Mouse (Mus musculus) heart, embryonic 13.5 days (tissue): ENCODE results near the gene Ubald1. TPM values are rescaled to one million over a fixed set of nuclear protein-coding genes. Genes with fewer than 3 reads are reported as not detected.

Experiments used
- ATAC-seq: fragments of 200-750 bp; cut with Nextera tagmentation; 2 replicates; pipeline ENCODE4 v1.8.0; 2017; ENCODE audit warnings: moderate TSS enrichment; ENCODE audit not compliant: insufficient number of reproducible peaks, low FRiP score, low TSS enrichment; ENCODE audit errors: extremely low read depth
- H3K27ac ChIP-seq: fragments of 300-500 bp; sonication (generic); replicated peaks from 2 replicates; pipeline ENCODE4 v1.5.1; 2015; ENCODE audit warnings: moderate library complexity, mild to moderate bottlenecking, inconsistent platforms
- H3K27me3 ChIP-seq: fragments of 300-500 bp; sonication (generic); replicated peaks from 2 replicates; pipeline ENCODE4 v1.6.1; 2015; ENCODE audit warnings: mild to moderate bottlenecking, inconsistent platforms
- H3K36me3 ChIP-seq: fragments of 300-500 bp; sonication (generic); 2 replicates; pipeline ENCODE4 v1.6.1; 2015; ENCODE audit warnings: mild to moderate bottlenecking, inconsistent platforms
- H3K4me1 ChIP-seq: fragments of 300-500 bp; sonication (generic); 2 replicates; pipeline ENCODE4 v1.6.1; 2015; ENCODE audit warnings: inconsistent platforms
- H3K4me2 ChIP-seq: fragments of 300-500 bp; sonication (generic); 2 replicates; pipeline ENCODE4 v1.6.1; 2015; ENCODE audit warnings: inconsistent platforms, mild to moderate bottlenecking, moderate library complexity
- H3K4me3 ChIP-seq: fragments of 300-500 bp; sonication (generic); 2 replicates; pipeline ENCODE4 v1.5.1; 2015; ENCODE audit warnings: moderate library complexity, mild to moderate bottlenecking, inconsistent platforms
- H3K9ac ChIP-seq: fragments of 300-500 bp; sonication (generic); 2 replicates; pipeline ENCODE4 v1.6.1; 2015; ENCODE audit warnings: inconsistent platforms, mild to moderate bottlenecking, moderate library complexity
- H3K9me3 ChIP-seq: fragments of 300-500 bp; sonication (generic); 2 replicates; pipeline ENCODE4 v1.6.1; 2016; ENCODE audit warnings: inconsistent platforms
- WGBS: fragments of 180-500 bp; shearing (Covaris S2); methylation state at CpG from one replicate; pipeline ENCODE4 v1.1.7; 2015; ENCODE audit warnings: mixed read lengths; 5-methylcytosine and 5-hydroxymethylcytosine counted together
- polyA plus RNA-seq: library from polyadenylated mRNA; unstranded; fragments of >200 nt; fragmentation: Nextera tagmentation; extraction: Ambion mirVana; gene quantifications from 2 replicates; pipeline ENCODE4 v1.2.1, GENCODE M21; 2015

Ubald1 gene
- polyA plus RNA-seq, 1 experiment from 2014 or later = 26.6 TPM

DNA sequence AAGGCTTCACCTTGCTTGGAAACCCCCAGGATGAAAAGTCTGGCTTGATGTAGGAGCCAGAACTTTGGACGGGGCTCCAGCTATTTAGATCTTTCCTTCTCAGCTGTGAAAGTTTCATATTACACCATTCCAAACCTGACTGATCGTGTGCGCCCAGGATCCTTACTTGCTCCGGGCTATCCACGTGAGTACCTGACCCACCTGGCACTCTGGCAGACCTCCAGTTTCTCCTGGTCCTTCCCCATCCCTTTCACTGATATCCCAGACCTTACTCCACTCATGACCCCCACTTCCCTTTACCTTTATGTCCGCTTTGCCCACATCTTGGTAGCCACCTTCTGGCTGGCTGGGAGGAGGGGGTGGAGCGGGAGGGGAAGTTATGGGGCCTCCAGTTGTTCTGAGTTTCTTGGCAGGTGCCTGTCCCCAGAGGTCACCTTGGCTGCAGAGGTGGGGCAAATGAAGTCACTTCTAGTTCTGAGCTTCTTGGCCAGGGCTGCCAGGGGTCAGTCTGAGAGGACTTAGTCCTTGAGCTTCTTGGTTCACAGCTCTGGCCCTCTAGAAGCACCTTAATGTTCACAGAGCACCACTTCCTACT, 13.9 kb downstream of the Ubald1 start:
- Histone ChIP-seq H3K27ac (no peak overlapping the region), H3K9me3 (no peaks in the 10 kb centered on the region), H3K27me3 (no peaks in the 10 kb centered on the region), H3K9ac (no peak overlapping the region), H3K4me2 (no peak overlapping the region), H3K4me1 (peaks cover 19% of the 10 kb centered on the region), H3K36me3 (peaks cover 21% of the 10 kb centered on the region), H3K4me3 (no peak overlapping the region)
- WGBS = 71% methylated on average over 7 of the region's 7 CpGs
- no peak for ATAC-seq

DNA sequence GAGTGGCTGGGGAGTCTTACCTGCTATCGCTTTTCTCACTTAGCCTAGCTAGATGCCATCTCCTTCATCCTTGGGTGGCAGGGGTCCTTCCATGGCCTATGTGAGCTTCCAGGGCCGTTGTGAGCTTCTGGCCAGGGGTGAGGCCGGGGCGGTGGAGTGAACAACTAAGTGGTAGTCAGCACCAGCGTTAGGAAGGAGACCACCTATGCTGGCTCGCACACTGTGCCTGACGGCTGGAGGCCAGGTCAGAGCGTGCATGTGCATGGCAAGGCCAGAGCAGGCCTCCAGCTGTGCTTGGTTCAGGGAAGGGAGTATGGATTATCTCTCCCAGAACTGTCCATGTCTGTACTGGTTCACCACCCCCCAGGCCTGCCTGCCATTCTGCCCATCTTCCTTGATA, 16.4 kb downstream of the Ubald1 start:
- H3K9me3 ChIP-seq = no peaks in the 10 kb centered on the region
- WGBS = 75% methylated on average over 8 of the region's 8 CpGs

DNA sequence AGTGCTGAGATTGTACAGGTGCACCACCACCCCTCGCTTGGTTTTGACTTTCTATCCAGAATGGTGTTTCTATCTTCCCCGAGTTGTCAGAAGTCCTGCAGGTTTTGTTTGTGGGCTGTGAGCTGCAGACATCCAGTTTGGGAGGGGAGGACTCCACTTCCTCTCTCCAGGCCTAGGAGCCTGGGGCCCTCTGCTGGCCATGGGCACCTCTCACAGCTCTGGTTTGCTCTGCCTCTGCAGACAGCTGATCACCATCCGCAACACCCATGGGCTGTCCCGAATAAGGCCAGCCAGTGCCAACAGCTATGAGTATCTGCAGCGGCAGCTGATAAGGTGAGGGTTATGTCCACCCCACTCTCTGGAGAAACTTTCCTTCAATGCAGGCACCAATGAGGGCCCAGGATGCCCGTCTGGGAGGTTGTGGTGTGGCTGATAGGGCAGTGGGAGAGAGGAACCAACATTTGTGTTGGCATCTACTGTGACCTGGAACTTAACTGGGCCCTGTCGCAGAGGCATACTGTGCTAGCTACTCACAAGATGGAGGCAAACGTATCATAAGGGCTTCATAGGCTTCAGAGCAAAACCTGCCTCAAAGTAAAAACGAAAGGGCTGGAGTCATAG, 17.1 kb downstream of the Ubald1 start:
- Histone ChIP-seq H3K4me2 (peak overlapping the region; percentile 31), H3K36me3 (no peaks in the 10 kb centered on the region), H3K9ac (no peak overlapping the region), H3K4me1 (peaks cover 19% of the 10 kb centered on the region), H3K9me3 (no peaks in the 10 kb centered on the region), H3K27ac (peak overlapping the region; percentile 48), H3K27me3 (peaks cover 5% of the 10 kb centered on the region; the same call in 1 of the 2 replicates), H3K4me3 (no peak overlapping the region)
- 24% methylated on average over 9 of the region's 9 CpGs for WGBS
- ATAC-seq = peak; percentile 79; the same call in 1 of the 2 replicates

More for the DNA sequence above, 16.4 kb downstream of the Ubald1 start:
- Histone ChIP-seq H3K27me3 (peaks cover 5% of the 10 kb centered on the region; the same call in 1 of the 2 replicates), H3K4me2 (no peak overlapping the region), H3K4me3 (no peak overlapping the region), H3K4me1 (peaks cover 19% of the 10 kb centered on the region), H3K27ac (no peak overlapping the region), H3K36me3 (no peaks in the 10 kb centered on the region), H3K9ac (0 out of 2 replicates have a peak overlapping the region, but pooled peaks have one; percentile 19)
- ATAC-seq = no peak

DNA sequence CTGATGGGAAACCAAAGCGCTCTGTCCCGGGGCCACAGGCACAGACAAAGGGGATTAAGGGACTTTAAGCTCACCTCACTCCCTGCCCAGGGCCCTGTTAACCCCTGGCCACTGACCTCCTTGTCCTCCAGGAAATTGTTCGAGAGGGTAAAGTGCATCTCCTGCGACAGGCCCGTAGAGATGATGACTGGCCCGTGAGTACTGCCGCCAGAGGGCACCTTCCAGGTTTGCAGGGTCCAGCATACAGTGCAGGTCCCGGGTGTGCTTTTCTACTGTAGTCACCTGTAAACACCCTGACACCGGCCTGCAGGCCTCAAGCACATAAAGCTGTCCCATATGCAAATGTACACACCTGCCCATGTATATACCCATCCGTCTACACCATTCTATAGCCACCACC, 18.7 kb downstream of the Ubald1 start:
- Histone ChIP-seq H3K4me3 (no peak overlapping the region), H3K4me1 (peaks cover 18% of the 10 kb centered on the region), H3K27ac (no peak overlapping the region), H3K27me3 (peaks cover 5% of the 10 kb centered on the region; the same call in 1 of the 2 replicates), H3K36me3 (no peaks in the 10 kb centered on the region), H3K9ac (no peak overlapping the region), H3K4me2 (no peak overlapping the region), H3K9me3 (no peaks in the 10 kb centered on the region)
- whole genome bisulfite sequencing = 46% methylated on average over 10 of the region's 10 CpGs
- no peak for ATAC-seq

DNA sequence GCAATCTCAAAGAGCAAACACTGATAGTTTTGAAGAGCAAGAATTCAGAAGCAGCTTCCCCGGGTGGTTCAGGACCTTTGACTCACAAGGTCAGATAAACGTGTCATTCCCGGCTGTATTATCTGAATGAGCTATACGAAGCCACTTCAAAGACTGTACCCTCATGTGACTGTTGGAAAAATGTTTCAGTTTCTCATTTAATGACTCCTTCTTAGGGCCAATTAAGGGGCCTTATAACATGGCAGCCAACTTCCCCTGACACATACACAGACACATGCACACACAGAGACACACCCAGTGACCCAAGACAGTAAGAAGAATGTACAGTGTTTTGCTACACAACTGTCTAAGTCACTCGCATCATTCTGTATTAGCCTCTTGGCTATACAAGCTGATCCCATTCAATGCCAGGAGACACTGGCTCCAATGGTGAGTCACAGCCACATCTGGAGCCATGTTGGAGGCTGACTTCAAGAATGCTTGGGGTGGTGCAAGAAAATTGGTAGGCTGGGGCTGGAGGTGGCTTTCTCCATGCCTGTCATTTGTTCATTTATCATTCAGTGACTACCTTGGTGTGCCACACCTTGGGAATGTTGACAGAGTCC, 25.0 kb downstream of the Ubald1 start:
- peaks cover 12% of the 10 kb centered on the region for H3K4me1 ChIP-seq
- H3K4me3 ChIP-seq = no peak overlapping the region
- H3K4me2 ChIP-seq = no peak overlapping the region
- no peaks in the 10 kb centered on the region for H3K36me3 ChIP-seq
- no peak for ATAC-seq
- H3K27ac ChIP-seq = no peak overlapping the region
- no peak overlapping the region for H3K9ac ChIP-seq
- H3K27me3 ChIP-seq = no peaks in the 10 kb centered on the region
- 27% methylated on average over 5 of the region's 5 CpGs for WGBS
- no peaks in the 10 kb centered on the region for H3K9me3 ChIP-seq

DNA sequence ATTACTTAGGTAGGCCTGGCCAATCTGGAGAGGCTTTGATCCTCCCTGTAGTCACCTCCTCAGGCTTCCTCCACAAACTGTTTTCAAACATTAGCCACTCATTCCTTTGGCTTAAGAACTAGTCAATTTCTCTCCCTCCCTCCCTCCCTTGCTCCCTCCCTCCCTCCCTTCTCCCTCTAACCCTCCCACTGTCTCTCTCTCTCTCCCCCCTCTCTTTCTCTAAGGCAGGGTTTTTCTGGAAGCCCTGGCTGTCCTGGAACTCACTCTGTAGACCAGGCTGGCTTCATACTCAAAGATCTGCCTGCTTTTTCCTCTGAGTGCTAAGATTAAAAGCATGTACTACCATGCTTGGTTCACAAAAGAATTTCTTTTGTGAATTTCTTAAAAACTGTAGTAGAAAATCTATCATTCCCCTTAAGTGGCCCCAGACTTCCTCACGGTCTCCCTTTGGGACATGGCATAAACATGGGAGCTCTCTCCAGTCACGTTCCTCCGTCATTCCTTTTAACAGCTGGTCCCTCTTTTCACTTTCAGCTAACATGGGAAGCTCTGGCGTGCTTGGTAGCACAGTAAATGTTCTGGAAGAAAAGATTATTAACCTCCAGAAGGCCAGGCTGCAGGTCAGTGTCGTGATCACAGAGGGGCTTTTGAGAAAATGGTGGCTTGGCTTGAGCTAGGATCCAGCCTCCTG, 29.0 kb downstream of the Ubald1 start:
- Histone ChIP-seq H3K4me2 (no peak overlapping the region), H3K9ac (no peak overlapping the region), H3K27me3 (no peaks in the 10 kb centered on the region), H3K27ac (no peak overlapping the region), H3K4me1 (peaks cover 12% of the 10 kb centered on the region), H3K4me3 (no peak overlapping the region), H3K36me3 (no peaks in the 10 kb centered on the region), H3K9me3 (no peaks in the 10 kb centered on the region)
- WGBS = 51% methylated on average over 5 of the region's 5 CpGs
- ATAC-seq = no peak

DNA sequence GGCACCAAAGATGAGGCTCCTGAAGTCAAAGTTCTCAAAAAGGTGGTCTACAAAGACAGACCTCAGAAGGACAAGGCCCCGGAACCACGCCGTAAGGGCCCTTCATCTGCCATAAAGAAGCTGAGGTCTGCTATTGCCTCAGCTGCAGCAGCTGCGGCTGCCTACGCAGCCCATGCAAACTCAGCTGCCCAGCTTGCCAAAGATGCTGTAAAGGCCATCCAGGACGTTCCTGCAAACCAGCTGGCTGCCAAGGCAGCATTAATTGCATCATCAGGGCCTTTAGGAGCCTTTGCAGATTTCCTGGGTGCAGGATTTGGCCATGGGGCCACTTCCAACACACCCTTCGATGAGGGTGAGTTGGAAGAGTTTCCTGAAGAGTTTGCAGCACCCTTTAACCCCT, 29.8 kb downstream of the Ubald1 start:
- Histone ChIP-seq H3K4me3 (no peak overlapping the region), H3K4me2 (no peak overlapping the region), H3K9me3 (no peaks in the 10 kb centered on the region), H3K27ac (no peak overlapping the region), H3K4me1 (peaks cover 12% of the 10 kb centered on the region), H3K36me3 (no peaks in the 10 kb centered on the region), H3K27me3 (no peaks in the 10 kb centered on the region), H3K9ac (no peak overlapping the region)
- no peak for ATAC-seq
- 74% methylated on average over 7 of the region's 7 CpGs for WGBS

DNA sequence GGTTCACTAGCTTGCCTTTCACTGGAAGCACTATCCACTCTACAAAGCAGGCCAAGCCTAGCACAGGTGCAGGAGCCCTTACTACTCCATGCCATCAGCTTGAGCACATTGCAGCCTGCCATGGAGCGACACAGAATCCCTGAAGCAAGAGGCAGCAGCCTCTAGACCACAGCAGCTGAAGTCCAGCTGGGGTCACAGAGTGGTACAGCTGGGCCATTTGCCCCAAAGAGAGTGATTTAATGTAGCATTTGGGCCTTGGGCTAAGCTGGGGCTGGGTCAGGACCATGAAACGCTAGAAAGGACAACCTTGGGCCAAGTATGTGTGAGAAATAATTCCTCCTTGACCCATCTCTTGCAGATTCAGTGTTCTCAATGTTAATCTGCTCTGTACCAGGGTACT, 32.0 kb downstream of the Ubald1 start:
- Histone ChIP-seq H3K9ac (no peak overlapping the region), H3K4me2 (no peak overlapping the region), H3K9me3 (no peaks in the 10 kb centered on the region), H3K4me1 (peaks cover 5% of the 10 kb centered on the region; the same call in 1 of the 2 replicates), H3K4me3 (no peak overlapping the region), H3K36me3 (no peaks in the 10 kb centered on the region), H3K27ac (no peak overlapping the region), H3K27me3 (no peaks in the 10 kb centered on the region)
- WGBS = 78% methylated on average over 2 of the region's 2 CpGs
- ATAC-seq = no peak

DNA sequence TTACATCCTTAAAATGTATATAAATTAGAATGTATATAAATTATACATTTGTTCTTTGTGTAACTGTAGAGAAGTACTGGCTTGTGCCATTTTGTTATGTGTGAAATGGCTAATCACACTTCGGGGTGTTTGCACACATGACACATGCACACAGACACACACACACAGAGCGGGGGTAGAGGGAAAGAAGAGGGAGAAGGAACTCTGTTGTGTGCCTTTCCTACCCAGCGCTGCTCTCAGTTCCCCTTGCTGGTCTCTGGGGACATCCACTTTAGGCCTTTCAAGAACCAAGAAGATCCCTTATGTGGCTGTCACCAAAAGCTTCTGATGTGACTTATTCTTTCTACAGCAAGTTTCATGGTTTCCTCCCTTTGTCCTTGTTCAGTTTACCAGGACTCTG, 33.1 kb downstream of the Ubald1 start:
- Histone ChIP-seq H3K27me3 (no peaks in the 10 kb centered on the region), H3K4me1 (peaks cover 5% of the 10 kb centered on the region; the same call in 1 of the 2 replicates), H3K4me2 (no peak overlapping the region), H3K4me3 (no peak overlapping the region), H3K36me3 (no peaks in the 10 kb centered on the region), H3K9ac (no peak overlapping the region), H3K27ac (no peak overlapping the region), H3K9me3 (no peaks in the 10 kb centered on the region)
- WGBS = 76% methylated on average over 3 of the region's 3 CpGs
- ATAC-seq = no peak

DNA sequence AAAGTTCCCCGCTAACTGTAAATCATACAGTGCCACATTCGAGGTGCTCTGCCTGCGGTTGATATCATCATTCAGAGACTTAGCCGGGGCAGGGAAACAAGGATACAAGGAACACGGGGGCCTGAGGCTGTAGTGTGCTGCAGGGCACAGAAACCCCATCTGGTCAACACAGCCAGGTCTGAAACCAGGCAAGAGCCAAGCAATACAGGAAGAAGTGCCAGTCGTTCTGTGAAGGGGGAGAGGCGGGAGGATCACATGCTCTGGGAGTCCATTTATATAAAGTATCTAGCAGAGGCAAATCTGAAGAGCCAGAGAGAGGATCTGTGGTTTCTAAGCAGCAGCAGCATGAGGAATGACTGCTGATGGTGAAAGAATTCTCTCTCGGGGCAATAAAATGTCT, 39.9 kb downstream of the Ubald1 start:
- Histone ChIP-seq H3K36me3 (no peaks in the 10 kb centered on the region), H3K27me3 (no peaks in the 10 kb centered on the region), H3K4me1 (no peaks in the 10 kb centered on the region), H3K4me2 (no peak overlapping the region), H3K9me3 (no peaks in the 10 kb centered on the region), H3K9ac (no peak overlapping the region), H3K4me3 (no peak overlapping the region), H3K27ac (no peak overlapping the region)
- ATAC-seq = no peak
- 65% methylated on average over 8 of the region's 8 CpGs for WGBS

DNA sequence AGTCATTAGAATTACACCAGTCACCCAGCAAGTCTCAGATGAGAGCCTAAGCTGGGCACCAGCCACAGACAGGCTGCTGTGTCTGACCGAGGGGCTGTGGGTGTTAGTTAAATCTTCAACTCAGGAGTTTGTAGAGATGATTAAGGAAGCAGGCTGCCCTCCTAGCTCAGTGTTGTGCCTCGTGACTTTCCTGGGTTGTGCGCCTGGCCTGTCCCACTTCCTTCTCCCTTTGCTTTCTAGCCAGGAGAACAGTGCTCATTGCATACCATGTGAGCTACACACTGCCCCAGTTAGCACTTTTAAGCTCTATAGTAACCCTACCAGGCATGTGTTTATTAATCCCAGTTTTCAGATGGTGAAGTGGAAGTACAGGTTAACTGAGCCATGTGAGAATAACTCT, 40.6 kb downstream of the Ubald1 start:
- Histone ChIP-seq H3K36me3 (no peaks in the 10 kb centered on the region), H3K9me3 (no peaks in the 10 kb centered on the region), H3K27me3 (no peaks in the 10 kb centered on the region), H3K9ac (no peak overlapping the region), H3K4me2 (no peak overlapping the region), H3K4me1 (no peaks in the 10 kb centered on the region), H3K4me3 (no peak overlapping the region), H3K27ac (no peak overlapping the region)
- 67% methylated on average over 3 of the region's 3 CpGs for WGBS
- no peak for ATAC-seq
